Mouse (Mus musculus) hindbrain, postnatal 0 days (tissue): Measurements from ENCODE around the gene Myh1. TPM values are rescaled to one million over a fixed set of nuclear protein-coding genes. Genes with fewer than 3 reads are reported as not detected.

ENCODE experiments used
- ATAC-seq: fragments of 200-750 bp; cut with Nextera tagmentation; 2 replicates; pipeline ENCODE4 v1.8.0; 2017; ENCODE audit warnings: mild to moderate bottlenecking, moderate TSS enrichment, moderate library complexity
- DNase-seq: peaks from one replicate; pipeline ENCODE4 v3.0.0-alpha.2; 2015; ENCODE audit warnings: low spot score
- H3K27ac ChIP-seq: fragments of 300-500 bp; sonication (generic); 2 replicates; pipeline ENCODE4 v1.5.1; 2014; ENCODE audit warnings: mild to moderate bottlenecking
- H3K27me3 ChIP-seq: fragments of 300-500 bp; sonication (generic); 2 replicates; pipeline ENCODE4 v1.6.1; 2014; ENCODE audit warnings: low read length, mixed read lengths; ENCODE audit not compliant: insufficient read depth
- H3K36me3 ChIP-seq: fragments of 300-500 bp; sonication (generic); 2 replicates; pipeline ENCODE4 v1.6.1; 2014; ENCODE audit warnings: low read length, mixed read lengths; ENCODE audit not compliant: insufficient read depth
- H3K4me1 ChIP-seq: fragments of 300-500 bp; sonication (generic); 2 replicates; pipeline ENCODE4 v1.6.1; 2014; ENCODE audit warnings: antibody characterized with exemption, low read length, mixed read lengths; ENCODE audit not compliant: insufficient read depth
- H3K4me2 ChIP-seq: fragments of 300-500 bp; sonication (generic); 2 replicates; pipeline ENCODE4 v1.6.1; 2014; ENCODE audit warnings: low read depth, mild to moderate bottlenecking, low read length, moderate library complexity, mixed read lengths
- H3K4me3 ChIP-seq: fragments of 300-500 bp; sonication (generic); 2 replicates; pipeline ENCODE4 v1.5.1; 2014; ENCODE audit warnings: low read length
- H3K9ac ChIP-seq: fragments of 300-500 bp; sonication (generic); replicated peaks from 2 replicates; pipeline ENCODE4 v1.6.1; 2014; ENCODE audit warnings: mild to moderate bottlenecking, low read length, moderate library complexity, mixed read lengths
- H3K9me3 ChIP-seq: fragments of 300-500 bp; sonication (generic); 2 replicates; pipeline ENCODE4 v1.6.1; 2016; ENCODE audit warnings: low read length, mixed read lengths
- CTCF ChIP-seq: IDR thresholded peaks from 2 replicates; pipeline ENCODE4 v1.5.1; 2016; ENCODE audit warnings: antibody characterized with exemption, control low read depth, low read depth
- WGBS: fragments of 180-500 bp; shearing (Covaris S2); extraction: QIAGEN DNeasy Blood & Tissue Kit; methylation state at CpG from one replicate; pipeline ENCODE4 v1.1.7; 2014; 5-methylcytosine and 5-hydroxymethylcytosine counted together
- polyA plus RNA-seq: library from polyadenylated mRNA; unstranded; fragments of >200 nt; fragmentation: Nextera tagmentation; extraction: Ambion mirVana; gene quantifications from 2 replicates; pipeline ENCODE4 v1.2.1, GENCODE M21; 2015
- total RNA-seq: library from RNA; depleted of rRNA; stranded (reverse); fragments of >200 nt; gene quantifications from 2 replicates; pipeline ENCODE4 v1.2.3, GENCODE M21; 2014

Gene Myh1
- total and polyA plus RNA-seq, 2 experiments from 2014 or later: 0.16 to 0.52 TPM

DNA sequence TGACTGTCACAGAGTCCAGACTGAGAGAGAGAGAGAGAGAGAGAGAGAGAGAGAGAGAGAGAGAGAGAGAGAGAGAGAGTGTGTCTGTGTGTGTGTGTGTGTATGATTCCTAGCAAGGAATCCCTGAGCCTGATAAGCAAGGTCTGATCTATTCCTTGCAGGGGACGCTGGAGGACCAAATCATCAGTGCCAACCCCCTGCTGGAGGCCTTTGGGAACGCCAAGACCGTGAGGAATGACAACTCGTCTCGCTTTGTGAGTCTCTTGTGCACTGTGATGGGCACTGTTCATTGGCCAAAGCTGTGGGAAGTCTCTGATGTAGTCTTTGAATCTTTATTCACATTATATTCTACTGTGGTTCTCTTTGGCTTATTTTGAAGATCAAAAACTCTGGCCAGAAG, 23.5 kb upstream of the Myh1 start:
- H3K27me3 ChIP-seq: no peaks in the 10 kb centered on the region
- no peak for ATAC-seq
- no peak for DNase-seq
- peak; percentile 22; the same call in 1 of the 2 replicates for TF ChIP-seq CTCF
- H3K9me3 ChIP-seq: no peaks in the 10 kb centered on the region
- H3K4me3 ChIP-seq: no peak overlapping the region
- no peak overlapping the region for H3K9ac ChIP-seq
- H3K36me3 ChIP-seq: no peaks in the 10 kb centered on the region
- H3K4me2 ChIP-seq: no peak overlapping the region
- H3K27ac ChIP-seq: no peak overlapping the region
- WGBS: 41% methylated on average over 5 of the region's 5 CpGs
- no peaks in the 10 kb centered on the region for H3K4me1 ChIP-seq

DNA sequence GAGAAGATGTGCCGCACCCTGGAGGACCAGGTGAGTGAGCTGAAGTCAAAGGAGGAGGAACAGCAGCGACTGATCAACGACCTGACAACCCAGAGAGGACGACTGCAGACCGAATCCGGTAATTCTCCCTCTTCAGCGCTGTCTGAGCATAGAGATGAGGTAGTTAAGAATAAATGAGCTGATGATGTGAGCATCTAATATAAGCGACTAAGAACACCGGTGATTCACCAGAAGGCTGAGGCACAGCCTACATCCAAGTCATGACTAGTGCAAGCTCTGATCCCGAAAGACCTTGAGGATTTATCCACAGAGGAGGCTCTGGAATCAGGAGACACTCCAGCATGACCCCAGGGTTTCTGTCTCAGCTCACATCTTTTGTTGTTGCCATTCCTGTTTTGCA, 9.5 kb upstream of the Myh1 start:
- ATAC-seq (no peak), DNase-seq (no peak)
- Histone ChIP-seq H3K4me3 (no peak overlapping the region), H3K9me3 (no peaks in the 10 kb centered on the region), H3K27me3 (no peaks in the 10 kb centered on the region), H3K9ac (no peak overlapping the region), H3K36me3 (no peaks in the 10 kb centered on the region), H3K27ac (no peak overlapping the region), H3K4me2 (no peak overlapping the region), H3K4me1 (no peaks in the 10 kb centered on the region)
- 79% methylated on average over 10 of the region's 10 CpGs for whole genome bisulfite sequencing
- TF ChIP-seq CTCF: no peak

GRCm38 (mm10) chr11:67190814-67191213, 9.0 kb upstream of the Myh1 start:
- H3K9ac ChIP-seq: no peak overlapping the region
- DNase-seq (no peak), ATAC-seq (no peak)
- TF ChIP-seq CTCF: no peak
- no peaks in the 10 kb centered on the region for H3K4me1 ChIP-seq
- no peak overlapping the region for H3K4me3 ChIP-seq
- H3K27ac ChIP-seq: no peak overlapping the region
- no peak overlapping the region for H3K4me2 ChIP-seq
- no peaks in the 10 kb centered on the region for H3K36me3 ChIP-seq
- WGBS: 76% methylated on average over 2 of the region's 2 CpGs
- H3K9me3 ChIP-seq: no peaks in the 10 kb centered on the region
- H3K27me3 ChIP-seq: no peaks in the 10 kb centered on the region

GRCm38 (mm10) chr11:67191496-67191895, 8.4 kb upstream of the Myh1 start:
- Histone ChIP-seq H3K9ac (no peak overlapping the region), H3K27me3 (no peaks in the 10 kb centered on the region), H3K4me1 (no peaks in the 10 kb centered on the region), H3K9me3 (no peaks in the 10 kb centered on the region), H3K27ac (no peak overlapping the region), H3K4me3 (no peak overlapping the region), H3K36me3 (no peaks in the 10 kb centered on the region), H3K4me2 (no peak overlapping the region)
- 90% methylated on average over 14 of the region's 14 CpGs for WGBS
- no peak for ATAC-seq
- TF ChIP-seq CTCF: no peak
- no peak for DNase-seq

DNA sequence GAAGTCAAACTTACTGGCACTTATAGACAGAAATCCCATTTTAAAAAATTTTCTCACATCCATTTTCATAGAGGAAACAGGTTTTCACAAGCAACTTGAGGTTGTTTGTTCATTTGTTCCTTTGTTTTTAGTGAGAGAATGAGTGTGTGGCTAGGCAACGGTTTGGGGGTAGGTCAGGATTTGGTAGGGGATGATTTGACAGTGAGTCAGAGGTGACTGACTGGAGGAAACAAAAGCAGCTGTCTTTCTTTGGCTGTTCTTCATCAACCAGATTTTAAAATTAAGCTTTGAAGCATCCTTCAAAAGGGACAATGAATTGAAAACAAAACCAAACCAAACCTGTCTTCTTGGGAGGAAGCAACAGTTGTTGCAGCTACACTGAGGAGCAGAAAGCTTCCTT, 531 bp upstream of the Myh1 start:
- TF ChIP-seq CTCF: no peak
- no peak overlapping the region for H3K9ac ChIP-seq
- DNase-seq (no peak), ATAC-seq (no peak)
- H3K27ac ChIP-seq: no peak overlapping the region
- H3K4me1 ChIP-seq: no peaks in the 10 kb centered on the region
- no peaks in the 10 kb centered on the region for H3K27me3 ChIP-seq
- no peak overlapping the region for H3K4me2 ChIP-seq
- no peak overlapping the region for H3K4me3 ChIP-seq
- H3K9me3 ChIP-seq: no peaks in the 10 kb centered on the region
- WGBS: 36% methylated on average over 1 of the region's 1 CpGs
- no peaks in the 10 kb centered on the region for H3K36me3 ChIP-seq

DNA sequence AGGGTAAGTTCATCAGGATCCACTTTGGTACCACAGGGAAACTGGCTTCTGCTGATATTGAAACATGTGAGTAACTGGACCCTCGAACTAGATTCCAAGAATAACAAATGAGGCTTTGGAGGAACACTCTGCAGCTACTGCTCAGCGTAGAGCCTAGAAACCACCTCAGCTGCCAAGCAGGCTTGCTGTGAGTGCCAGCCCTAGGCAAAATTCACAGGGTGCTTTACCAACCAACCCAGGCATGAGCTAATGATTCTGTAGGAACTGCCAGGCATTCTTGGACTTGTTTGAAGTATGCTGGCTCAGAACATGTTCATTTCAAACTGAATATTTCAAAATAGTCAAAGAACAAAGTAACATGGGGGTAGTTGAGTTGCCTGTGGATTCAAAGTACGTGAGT, 4.9 kb downstream of the Myh1 start:
- no peaks in the 10 kb centered on the region for H3K9me3 ChIP-seq
- H3K27ac ChIP-seq: no peak overlapping the region
- H3K36me3 ChIP-seq: no peaks in the 10 kb centered on the region
- no peak overlapping the region for H3K4me3 ChIP-seq
- WGBS: 53% methylated on average over 3 of the region's 3 CpGs
- no peak for ATAC-seq
- H3K4me1 ChIP-seq: no peaks in the 10 kb centered on the region
- no peaks in the 10 kb centered on the region for H3K27me3 ChIP-seq
- peak; percentile 24 for DNase-seq
- no peak for TF ChIP-seq CTCF
- H3K9ac ChIP-seq: no peak overlapping the region
- no peak overlapping the region for H3K4me2 ChIP-seq

DNA sequence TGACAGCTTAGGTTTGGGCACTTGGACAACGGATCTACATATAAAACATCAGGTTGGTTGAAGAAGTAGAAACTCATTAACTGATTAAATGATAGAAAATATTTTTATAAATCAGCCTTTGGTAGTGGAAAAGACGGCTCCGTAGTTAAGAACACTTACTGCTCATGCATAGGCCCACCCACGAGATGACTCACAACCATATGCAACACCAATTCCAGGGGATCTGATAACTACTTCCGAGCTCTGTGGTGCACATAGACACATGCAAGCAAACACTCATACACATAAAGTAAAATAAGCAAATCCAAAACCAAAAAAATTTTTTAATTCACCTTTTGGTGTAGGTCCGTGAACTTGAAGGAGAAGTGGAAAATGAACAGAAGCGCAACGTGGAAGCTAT, 22.0 kb downstream of the Myh1 start:
- Histone ChIP-seq H3K4me1 (no peaks in the 10 kb centered on the region), H3K9ac (no peak overlapping the region), H3K27me3 (no peaks in the 10 kb centered on the region), H3K36me3 (no peaks in the 10 kb centered on the region), H3K9me3 (no peaks in the 10 kb centered on the region), H3K4me2 (no peak overlapping the region), H3K27ac (no peak overlapping the region), H3K4me3 (no peak overlapping the region)
- no peak for ATAC-seq
- 94% methylated on average over 8 of the region's 8 CpGs for WGBS
- TF ChIP-seq CTCF: no peak
- DNase-seq: no peak

DNA sequence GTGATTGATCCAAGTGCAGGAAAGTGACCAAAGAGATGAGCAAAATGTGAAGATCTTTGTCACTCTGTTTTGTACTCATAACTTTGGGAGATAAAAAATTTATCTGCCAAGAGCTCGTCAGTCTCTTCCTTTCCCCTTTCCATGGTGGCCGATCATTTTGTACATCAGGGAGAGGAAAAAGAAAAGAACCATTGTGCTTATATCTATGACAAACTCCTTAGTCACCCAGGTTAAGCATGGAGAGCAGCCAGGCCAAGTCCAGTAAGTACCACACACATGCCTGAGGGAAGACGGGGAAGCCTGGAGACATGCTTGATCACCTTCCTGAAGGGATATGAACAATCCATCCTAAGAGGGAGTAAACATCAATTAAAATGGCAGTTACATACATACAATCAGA, 24.6 kb downstream of the Myh1 start:
- DNase-seq (no peak), ATAC-seq (no peak)
- Histone ChIP-seq H3K27ac (no peak overlapping the region), H3K9ac (no peak overlapping the region), H3K36me3 (no peaks in the 10 kb centered on the region), H3K27me3 (no peaks in the 10 kb centered on the region), H3K4me1 (no peaks in the 10 kb centered on the region), H3K4me2 (no peak overlapping the region), H3K9me3 (no peaks in the 10 kb centered on the region), H3K4me3 (no peak overlapping the region)
- TF ChIP-seq CTCF: no peak
- 81% methylated on average over 3 of the region's 3 CpGs for WGBS
